Mouse (Mus musculus) midbrain, embryonic 13.5 days (tissue): ENCODE measurements at regions not wholly inside any gene's neighbourhood (a gene's known extent, or its start where the extent isn't known, plus 50 kb on each side); places are given as distances from the start of the nearest gene placed in this dataset.

Experiments
- ATAC-seq: fragments of 200-750 bp; cut with Nextera tagmentation; 2 replicates; pipeline ENCODE4 v1.8.0; 2017; ENCODE audit warnings: mild to moderate bottlenecking, moderate TSS enrichment, moderate library complexity
- H3K27ac ChIP-seq: fragments of 300-500 bp; sonication (generic); 2 replicates; pipeline ENCODE4 v1.5.1; 2015; ENCODE audit warnings: inconsistent platforms, mild to moderate bottlenecking, moderate library complexity
- H3K27me3 ChIP-seq: fragments of 300-500 bp; sonication (generic); 2 replicates; pipeline ENCODE4 v1.6.1; 2015; ENCODE audit warnings: mild to moderate bottlenecking, inconsistent platforms
- H3K36me3 ChIP-seq: fragments of 300-500 bp; sonication (generic); 2 replicates; pipeline ENCODE4 v1.6.1; 2015; ENCODE audit warnings: mild to moderate bottlenecking, inconsistent platforms
- H3K4me1 ChIP-seq: fragments of 300-500 bp; sonication (generic); replicated peaks from 2 replicates; pipeline ENCODE4 v1.6.1; 2015; ENCODE audit warnings: inconsistent platforms
- H3K4me2 ChIP-seq: fragments of 300-500 bp; sonication (generic); replicated peaks from 2 replicates; pipeline ENCODE4 v1.6.1; 2015; ENCODE audit warnings: moderate library complexity, mild to moderate bottlenecking, inconsistent platforms
- H3K4me3 ChIP-seq: fragments of 300-500 bp; sonication (generic); replicated peaks from 2 replicates; pipeline ENCODE4 v1.5.1; 2015; ENCODE audit warnings: mild to moderate bottlenecking, inconsistent platforms
- H3K9ac ChIP-seq: fragments of 300-500 bp; sonication (generic); replicated peaks from 2 replicates; pipeline ENCODE4 v1.6.1; 2015; ENCODE audit warnings: mild to moderate bottlenecking, inconsistent platforms
- H3K9me3 ChIP-seq: fragments of 300-500 bp; sonication (generic); 2 replicates; pipeline ENCODE4 v1.6.1; 2016; ENCODE audit warnings: mild to moderate bottlenecking, inconsistent platforms
- WGBS: fragments of 180-500 bp; shearing (Covaris S2); methylation state at CpG from one replicate; pipeline ENCODE4 v1.1.7; 2015; 5-methylcytosine and 5-hydroxymethylcytosine counted together

DNA sequence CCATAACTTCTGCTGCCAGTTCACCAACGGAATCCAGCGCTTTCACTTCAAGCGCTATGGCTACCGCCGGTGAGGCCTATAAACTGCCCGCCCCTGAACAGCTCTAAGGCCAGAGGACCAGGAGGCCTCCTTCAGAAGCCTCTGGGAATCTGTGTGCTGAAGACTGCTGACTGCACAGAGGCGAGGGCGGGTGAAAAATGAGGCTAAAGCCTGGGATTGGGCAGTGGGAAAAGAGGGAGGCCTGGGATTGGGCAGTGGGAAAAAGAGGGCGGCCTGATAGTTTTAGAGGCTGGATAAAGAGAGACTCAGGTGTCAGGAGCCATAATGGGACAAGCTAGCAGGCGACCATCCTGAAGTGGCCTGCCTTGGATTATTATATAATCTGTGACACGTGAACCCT is 80.8 kb downstream of the Plekhb2 start:
- no peak for ATAC-seq
- Histone ChIP-seq H3K9me3 (peaks cover 21% of the 10 kb centered on the region), H3K4me2 (no peak overlapping the region), H3K36me3 (no peaks in the 10 kb centered on the region), H3K9ac (no peak overlapping the region), H3K4me3 (no peak overlapping the region), H3K27ac (no peak overlapping the region), H3K27me3 (no peaks in the 10 kb centered on the region), H3K4me1 (no peaks in the 10 kb centered on the region)
- 92% methylated on average over 11 of the region's 11 CpGs for WGBS

DNA sequence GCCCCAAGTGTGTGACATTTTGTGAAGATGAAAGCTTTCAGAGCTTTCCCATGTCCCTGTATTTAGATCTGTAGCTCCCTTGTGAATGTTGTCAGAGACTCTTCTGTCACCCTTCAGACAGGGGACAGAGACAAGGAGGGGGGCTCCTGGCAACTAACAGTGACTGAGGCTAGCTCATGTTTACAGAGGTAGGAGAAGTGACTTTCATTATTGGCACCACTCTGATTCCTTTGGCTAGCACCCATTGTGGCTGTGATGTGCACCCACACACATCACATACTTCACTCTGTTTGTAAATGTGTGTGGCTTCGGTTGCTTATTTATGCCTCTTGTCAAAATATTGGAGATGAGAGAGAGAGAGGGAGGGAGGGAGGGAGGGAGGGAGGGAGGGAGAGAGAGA is 93.4 kb downstream of the Plekhb2 start:
- H3K4me2 ChIP-seq: no peak overlapping the region
- 80% methylated on average over 1 of the region's 1 CpGs for WGBS
- H3K27ac ChIP-seq: no peak overlapping the region
- H3K27me3 ChIP-seq: no peaks in the 10 kb centered on the region
- H3K4me3 ChIP-seq: no peak overlapping the region
- no peaks in the 10 kb centered on the region for H3K4me1 ChIP-seq
- no peaks in the 10 kb centered on the region for H3K9me3 ChIP-seq
- no peak for ATAC-seq
- no peak overlapping the region for H3K9ac ChIP-seq
- H3K36me3 ChIP-seq: no peaks in the 10 kb centered on the region

DNA sequence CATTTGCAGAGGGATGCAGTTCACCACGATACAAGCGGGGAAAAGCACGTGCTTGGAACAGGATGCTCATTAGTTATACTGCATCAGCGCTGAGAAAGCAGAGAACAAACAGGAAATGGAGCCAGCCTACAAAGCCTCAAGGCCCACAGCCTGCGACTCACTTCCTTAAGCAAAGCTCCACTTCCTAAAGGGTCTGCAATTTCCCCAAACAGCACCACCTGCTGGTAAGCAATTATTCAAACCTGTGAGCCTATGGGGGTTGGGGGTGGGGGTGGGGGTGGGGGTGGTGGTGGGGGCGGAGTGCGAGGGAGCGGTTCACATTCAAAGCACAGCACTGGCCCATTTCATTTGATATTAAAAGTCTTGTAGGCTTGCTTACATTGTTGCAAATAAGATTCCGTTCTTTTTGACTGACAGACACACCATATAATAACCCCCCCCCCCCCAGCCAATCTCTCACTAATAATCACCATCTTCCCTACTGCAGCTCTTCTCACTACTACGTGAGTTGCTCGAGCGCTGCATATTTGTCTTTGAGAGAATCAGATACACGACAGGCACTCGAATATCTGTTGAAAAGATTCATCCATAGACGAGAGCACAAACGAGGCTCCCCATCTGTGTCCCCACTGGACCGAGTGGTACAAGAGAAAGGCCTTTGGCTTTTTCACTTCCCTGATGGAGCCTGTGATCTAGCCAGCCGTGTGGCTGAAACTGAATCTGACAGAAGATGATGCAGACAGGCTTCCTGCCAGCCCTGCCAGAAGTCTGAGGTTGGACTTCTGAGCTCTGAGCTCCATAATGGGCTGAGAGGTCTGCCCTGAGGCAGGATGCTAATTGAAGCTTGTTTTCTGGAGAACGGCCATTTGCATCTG is 112.1 kb downstream of the Plekhb2 start:
- peak; percentile 70 for ATAC-seq
- WGBS: 77% methylated on average over 19 of the region's 19 CpGs
- H3K9ac ChIP-seq: no peak overlapping the region
- peaks cover 6% of the 10 kb centered on the region; the same call in 1 of the 2 replicates for H3K9me3 ChIP-seq
- H3K4me3 ChIP-seq: no peak overlapping the region
- H3K27me3 ChIP-seq: no peaks in the 10 kb centered on the region
- H3K4me1 ChIP-seq: no peaks in the 10 kb centered on the region; the same call in 1 of the 2 replicates
- H3K36me3 ChIP-seq: no peaks in the 10 kb centered on the region
- H3K27ac ChIP-seq: 0 out of 2 replicates have a peak overlapping the region, but pooled peaks have one; percentile 51
- H3K4me2 ChIP-seq: no peak overlapping the region

DNA sequence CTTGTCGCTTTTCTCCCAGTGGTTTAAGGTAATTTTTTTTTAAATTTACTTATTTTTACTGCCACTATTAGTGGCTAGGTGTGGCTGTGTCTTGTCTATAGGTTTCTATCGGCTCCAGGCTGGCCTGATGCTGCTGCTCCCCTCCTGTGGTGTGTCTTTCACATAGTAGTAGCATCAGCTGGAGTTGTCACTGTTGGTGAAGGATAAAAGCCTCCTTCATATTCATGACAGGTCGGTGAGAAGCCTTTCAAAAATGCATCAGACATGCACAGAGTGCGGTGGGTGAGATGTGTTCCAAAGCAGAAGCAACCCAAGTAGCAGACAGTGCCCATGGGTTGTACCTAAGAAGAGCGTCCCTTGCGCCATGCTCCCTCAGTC is 112.7 kb downstream of the Plekhb2 start:
- no peak overlapping the region for H3K4me2 ChIP-seq
- 71% methylated on average over 6 of the region's 6 CpGs for WGBS
- H3K9ac ChIP-seq: no peak overlapping the region
- H3K36me3 ChIP-seq: no peaks in the 10 kb centered on the region
- H3K27me3 ChIP-seq: no peaks in the 10 kb centered on the region
- no peak overlapping the region for H3K4me3 ChIP-seq
- H3K27ac ChIP-seq: 0 out of 2 replicates have a peak overlapping the region, but pooled peaks have one; percentile 51
- H3K9me3 ChIP-seq: peaks cover 6% of the 10 kb centered on the region; the same call in 1 of the 2 replicates
- H3K4me1 ChIP-seq: no peaks in the 10 kb centered on the region; the same call in 1 of the 2 replicates
- ATAC-seq: peak; percentile 65

DNA sequence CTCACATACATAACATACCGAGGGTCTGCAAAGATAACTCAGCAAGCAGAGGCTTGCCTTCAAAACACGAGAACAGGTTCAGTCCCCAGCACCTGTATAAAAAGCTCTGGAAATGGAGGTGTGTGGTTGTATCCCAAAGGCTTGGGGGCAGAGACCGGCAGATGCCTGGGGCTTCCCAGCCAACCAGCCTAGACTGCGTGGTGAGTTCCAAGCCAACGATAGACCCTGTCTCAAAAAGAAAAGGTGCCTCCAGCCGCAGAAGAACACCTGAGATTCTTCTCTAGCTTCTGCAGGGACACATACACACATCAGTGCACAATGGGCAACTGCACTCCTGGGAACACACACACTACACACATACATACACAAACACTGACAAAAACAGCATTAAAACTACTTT is 125.0 kb downstream of the Plekhb2 start:
- Histone ChIP-seq H3K27ac (no peak overlapping the region), H3K27me3 (no peaks in the 10 kb centered on the region), H3K9me3 (peaks cover 11% of the 10 kb centered on the region; the same call in 1 of the 2 replicates), H3K36me3 (no peaks in the 10 kb centered on the region), H3K4me1 (no peaks in the 10 kb centered on the region), H3K4me3 (no peak overlapping the region), H3K9ac (no peak overlapping the region), H3K4me2 (no peak overlapping the region)
- 90% methylated on average over 6 of the region's 6 CpGs for WGBS
- ATAC-seq: no peak

DNA sequence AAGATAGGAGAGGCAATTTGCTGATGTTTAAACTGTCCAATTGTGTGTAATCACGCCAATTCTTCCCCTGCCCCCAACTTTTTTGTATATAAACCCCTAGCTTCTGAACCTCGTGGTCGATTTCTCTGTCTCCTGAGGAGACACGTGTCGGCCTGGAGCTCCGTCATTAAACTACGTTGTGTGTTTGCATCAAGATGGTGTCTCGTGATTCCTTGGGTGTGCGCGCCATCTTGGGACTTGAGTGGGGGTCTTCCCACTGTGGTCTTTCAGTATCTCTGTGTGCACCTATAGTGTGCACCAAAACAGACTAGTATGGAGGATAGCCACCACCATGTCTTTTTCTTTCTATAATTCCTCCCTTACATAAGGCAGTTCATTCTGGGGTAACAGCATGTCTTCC is 128.4 kb downstream of the Plekhb2 start:
- H3K27me3 ChIP-seq: no peaks in the 10 kb centered on the region
- H3K36me3 ChIP-seq: no peaks in the 10 kb centered on the region
- H3K4me3 ChIP-seq: no peak overlapping the region
- H3K9me3 ChIP-seq: peaks cover 14% of the 10 kb centered on the region; the same call in 1 of the 2 replicates
- H3K4me2 ChIP-seq: no peak overlapping the region
- ATAC-seq: no peak
- H3K4me1 ChIP-seq: no peaks in the 10 kb centered on the region
- H3K27ac ChIP-seq: no peak overlapping the region
- no peak overlapping the region for H3K9ac ChIP-seq
- 97% methylated on average over 10 of the region's 10 CpGs for WGBS

DNA sequence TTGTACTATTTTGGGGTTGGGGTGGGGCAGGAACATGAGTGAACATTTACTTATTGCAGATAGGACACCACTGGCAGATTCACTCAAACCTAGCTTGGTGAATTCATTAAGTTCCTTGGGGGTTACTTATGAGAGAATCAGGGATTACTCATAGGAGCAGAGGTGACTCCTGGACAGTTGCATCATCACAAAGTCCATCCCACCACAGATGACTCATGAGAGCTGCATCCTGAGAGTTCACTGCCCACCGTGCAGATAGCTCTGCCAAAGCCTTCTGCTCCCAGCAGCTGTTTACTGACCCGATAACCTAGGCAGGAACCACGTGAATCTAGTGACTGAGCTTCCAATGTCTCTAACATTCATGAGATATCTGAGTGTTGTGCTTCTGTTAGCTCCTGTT is 129.6 kb downstream of the Plekhb2 start:
- H3K9ac ChIP-seq: no peak overlapping the region
- H3K9me3 ChIP-seq: peaks cover 14% of the 10 kb centered on the region; the same call in 1 of the 2 replicates
- H3K27ac ChIP-seq: no peak overlapping the region
- no peaks in the 10 kb centered on the region for H3K4me1 ChIP-seq
- no peak overlapping the region for H3K4me2 ChIP-seq
- 82% methylated on average over 3 of the region's 3 CpGs for WGBS
- no peaks in the 10 kb centered on the region for H3K27me3 ChIP-seq
- H3K4me3 ChIP-seq: no peak overlapping the region
- no peak for ATAC-seq
- no peaks in the 10 kb centered on the region for H3K36me3 ChIP-seq

DNA sequence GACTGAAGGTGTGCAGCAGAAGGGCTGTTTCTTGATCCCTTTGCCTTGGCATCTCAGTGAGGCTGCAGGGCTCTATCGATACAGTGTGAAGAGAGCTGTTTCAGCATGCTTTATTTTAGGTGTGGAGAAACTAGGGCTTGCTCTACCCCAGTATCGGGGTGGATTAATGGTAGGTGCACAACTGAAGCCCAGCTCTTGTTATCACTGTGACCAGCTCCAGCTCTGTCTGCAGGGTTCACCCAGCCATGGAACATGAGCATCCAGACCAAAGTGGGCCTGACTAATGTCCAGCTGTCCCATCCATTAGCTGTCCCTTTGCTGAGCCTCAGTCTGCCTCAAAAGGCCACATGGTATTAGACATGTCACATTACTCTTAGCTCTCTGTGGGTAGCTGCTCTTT is 132.2 kb downstream of the Plekhb2 start:
- H3K36me3 ChIP-seq: no peaks in the 10 kb centered on the region
- no peak overlapping the region for H3K27ac ChIP-seq
- ATAC-seq: no peak
- WGBS: 97% methylated on average over 2 of the region's 2 CpGs
- H3K4me2 ChIP-seq: no peak overlapping the region
- no peaks in the 10 kb centered on the region for H3K4me1 ChIP-seq
- H3K27me3 ChIP-seq: no peaks in the 10 kb centered on the region
- peaks cover 14% of the 10 kb centered on the region; the same call in 1 of the 2 replicates for H3K9me3 ChIP-seq
- H3K4me3 ChIP-seq: no peak overlapping the region
- no peak overlapping the region for H3K9ac ChIP-seq

DNA sequence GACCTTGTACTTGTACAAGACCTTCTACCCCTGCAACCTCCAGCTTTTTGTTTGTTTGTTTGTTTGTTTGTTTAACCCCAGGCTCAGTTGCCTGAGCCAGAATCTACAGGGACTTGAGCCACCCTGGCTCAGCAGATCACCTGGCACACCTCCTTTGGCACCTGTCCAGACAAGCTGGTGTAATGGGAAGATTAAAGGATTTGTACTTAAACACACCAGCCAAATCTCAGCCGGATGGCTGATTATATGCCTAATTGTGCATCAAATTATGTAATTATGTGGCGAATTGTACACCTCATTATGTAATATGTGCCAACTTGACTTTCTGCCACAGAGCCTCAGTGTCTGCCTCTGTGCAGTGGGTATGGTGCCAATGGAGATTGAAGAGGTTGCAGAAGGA is 133.2 kb downstream of the Plekhb2 start:
- ATAC-seq: no peak
- 75% methylated on average over 2 of the region's 2 CpGs for WGBS
- H3K27me3 ChIP-seq: no peaks in the 10 kb centered on the region
- no peaks in the 10 kb centered on the region for H3K36me3 ChIP-seq
- no peak overlapping the region for H3K4me3 ChIP-seq
- peaks cover 14% of the 10 kb centered on the region; the same call in 1 of the 2 replicates for H3K9me3 ChIP-seq
- H3K9ac ChIP-seq: no peak overlapping the region
- no peaks in the 10 kb centered on the region for H3K4me1 ChIP-seq
- H3K4me2 ChIP-seq: no peak overlapping the region
- H3K27ac ChIP-seq: no peak overlapping the region

DNA sequence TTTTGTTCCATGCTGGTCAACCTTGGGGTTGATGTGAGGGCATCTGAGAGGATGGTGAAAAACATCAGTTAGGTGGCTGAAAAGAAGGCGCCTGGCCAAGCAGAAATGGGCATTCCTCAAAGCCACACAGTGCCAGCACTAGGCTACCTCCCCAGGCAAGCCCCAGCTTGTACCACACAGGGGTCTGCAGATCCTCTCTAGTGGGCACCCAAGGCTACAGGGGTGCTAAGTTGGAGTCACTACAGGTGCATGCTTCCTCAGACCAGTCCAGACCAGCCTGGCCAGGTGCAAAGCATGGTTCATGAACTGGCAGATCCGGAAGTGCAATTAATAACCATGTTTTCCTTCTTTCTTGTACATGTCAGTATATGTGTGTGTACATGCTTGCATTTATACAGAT is 137.1 kb downstream of the Plekhb2 start:
- Histone ChIP-seq H3K4me2 (no peak overlapping the region), H3K27ac (no peak overlapping the region), H3K4me1 (no peaks in the 10 kb centered on the region), H3K4me3 (no peak overlapping the region), H3K36me3 (no peaks in the 10 kb centered on the region), H3K9ac (no peak overlapping the region), H3K9me3 (no peaks in the 10 kb centered on the region), H3K27me3 (no peaks in the 10 kb centered on the region)
- ATAC-seq: no peak
- WGBS: 98% methylated on average over 2 of the region's 2 CpGs

DNA sequence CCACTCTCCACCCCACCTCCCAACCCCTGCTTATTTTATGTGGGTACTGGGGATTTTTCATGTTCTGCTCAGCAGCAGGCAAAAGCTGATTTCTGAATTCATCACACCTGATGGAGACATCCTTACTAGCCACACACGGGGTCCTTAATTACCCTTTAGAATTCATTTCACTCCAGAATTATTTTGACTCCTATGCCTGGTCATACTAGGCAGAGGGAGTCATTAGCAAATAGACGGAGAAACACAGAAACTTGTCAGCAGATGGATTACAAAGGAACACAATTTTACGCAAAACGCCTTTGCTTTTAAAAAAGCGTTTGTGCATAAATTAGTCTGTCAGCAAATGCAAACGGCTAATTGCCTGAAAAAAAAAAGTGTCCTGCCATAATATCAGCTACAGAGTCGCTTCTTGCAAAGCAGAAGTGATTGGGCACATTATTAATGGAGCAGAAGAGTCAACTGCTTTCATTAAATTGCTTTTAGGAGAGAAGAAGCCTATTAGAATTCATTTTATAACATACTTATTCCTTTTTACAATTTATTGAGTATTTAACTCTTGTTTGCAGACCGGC is 138.0 kb downstream of the Plekhb2 start:
- no peak overlapping the region for H3K4me2 ChIP-seq
- H3K27ac ChIP-seq: no peak overlapping the region
- WGBS: 67% methylated on average over 8 of the region's 8 CpGs
- H3K9me3 ChIP-seq: no peaks in the 10 kb centered on the region
- H3K36me3 ChIP-seq: no peaks in the 10 kb centered on the region
- no peak overlapping the region for H3K9ac ChIP-seq
- H3K4me1 ChIP-seq: no peaks in the 10 kb centered on the region
- no peaks in the 10 kb centered on the region for H3K27me3 ChIP-seq
- ATAC-seq: no peak
- H3K4me3 ChIP-seq: no peak overlapping the region

DNA sequence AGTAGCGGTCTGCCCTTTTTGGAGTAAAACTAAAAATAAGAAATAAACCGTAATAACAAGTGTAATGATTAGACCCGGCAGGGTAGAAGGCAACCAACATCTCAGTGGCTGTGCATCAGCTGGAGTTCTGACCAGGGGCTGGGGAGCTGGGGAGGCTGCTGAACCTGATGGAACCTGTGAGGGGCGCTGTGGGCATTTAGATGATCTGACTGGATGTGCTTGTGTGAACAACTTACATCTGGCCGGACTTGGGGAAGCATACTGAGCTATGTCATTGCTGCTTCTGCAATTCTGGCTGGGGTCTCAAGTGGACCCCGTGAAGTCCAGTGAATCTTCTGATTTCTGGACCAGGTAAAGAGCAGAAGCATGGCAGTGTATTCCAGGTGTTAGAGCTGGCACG is 138.4 kb downstream of the Plekhb2 start:
- Histone ChIP-seq H3K36me3 (no peaks in the 10 kb centered on the region), H3K4me1 (no peaks in the 10 kb centered on the region), H3K9me3 (no peaks in the 10 kb centered on the region), H3K27ac (no peak overlapping the region), H3K4me2 (no peak overlapping the region), H3K9ac (no peak overlapping the region), H3K4me3 (no peak overlapping the region), H3K27me3 (no peaks in the 10 kb centered on the region)
- WGBS: 75% methylated on average over 7 of the region's 7 CpGs
- 0 out of 2 replicates have a peak, but pooled peaks have one; percentile 45 for ATAC-seq
